Mouse (Mus musculus): ENCODE measurements around the gene Phf10.
"Not testable (repeated sequence)": the region's sequence is repeated elsewhere in the genome, so short reads cannot be mapped to it uniquely, and the experiment has no call there.

Phf10 gene

DNA sequence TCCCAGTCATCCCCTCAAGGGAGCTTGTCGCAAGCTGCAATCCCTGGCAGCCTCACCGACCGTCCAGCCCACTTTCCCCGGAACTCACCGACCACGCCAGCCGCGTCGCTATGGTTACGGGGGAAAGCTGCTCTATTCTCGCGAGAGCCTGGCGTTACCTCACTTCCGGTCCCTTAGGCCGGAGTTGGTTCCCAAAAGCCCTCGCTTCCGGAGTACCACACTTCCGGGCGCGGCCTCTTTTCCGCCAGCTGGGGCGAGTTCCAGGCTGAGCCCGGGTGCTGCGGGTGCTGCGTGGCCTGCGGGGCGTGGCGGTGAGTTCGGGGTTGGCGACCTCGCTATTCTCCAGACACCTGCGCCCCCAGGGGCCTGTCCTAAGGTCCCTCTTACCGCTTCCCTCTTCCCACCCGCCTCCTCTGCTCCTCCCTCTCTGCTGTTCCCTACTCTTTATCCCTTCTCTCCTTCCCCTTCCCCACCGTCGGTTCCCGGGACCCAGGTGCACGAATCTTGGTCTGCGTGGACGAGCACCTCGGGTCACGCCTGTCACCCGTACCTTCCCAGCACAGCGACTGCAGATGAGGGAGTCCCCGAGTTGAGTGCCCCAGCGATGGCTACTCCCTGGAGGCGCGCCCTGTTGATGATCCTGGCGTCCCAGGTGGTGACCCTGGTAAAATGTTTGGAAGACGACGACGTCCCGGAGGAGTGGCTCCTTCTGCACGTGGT, 17.9 kb downstream of the Phf10 start, which contains the start of the genes Wdr27 and 1600012H06Rik:
Gene Wdr27 (minus strand): TSS at position 150 of the 720 bp plus-strand sequence.
Gene 1600012H06Rik (plus strand): TSS at position 176 of the 720 bp plus-strand sequence.
- DNase-seq (ENCODE audit: low spot score in 2 of 2): peak; percentile 99

DNA sequence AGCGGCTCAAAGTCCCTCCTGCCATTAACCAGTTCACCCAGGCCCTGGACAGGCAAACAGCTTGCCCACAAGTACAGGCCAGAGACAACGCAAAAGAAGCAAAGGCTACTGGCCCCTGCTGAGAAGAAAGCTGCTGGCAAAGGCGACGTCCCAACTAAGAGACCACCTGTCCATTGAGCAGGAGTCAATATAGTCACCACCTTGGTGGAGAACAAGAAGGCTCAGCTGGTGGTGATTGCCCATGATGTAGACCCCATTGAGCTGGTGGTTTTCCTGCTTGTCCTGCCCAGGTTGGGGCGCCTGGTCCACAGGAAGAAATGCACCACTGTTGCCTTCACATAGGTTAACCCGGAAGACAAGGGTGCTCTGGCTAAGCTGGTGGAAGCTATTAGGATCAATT, 18.9 kb downstream of the Phf10 start:
- peak in 1 of 2 experiments; percentile 6 for DNase-seq (ENCODE audit: low spot score in 2 of 2)

DNA sequence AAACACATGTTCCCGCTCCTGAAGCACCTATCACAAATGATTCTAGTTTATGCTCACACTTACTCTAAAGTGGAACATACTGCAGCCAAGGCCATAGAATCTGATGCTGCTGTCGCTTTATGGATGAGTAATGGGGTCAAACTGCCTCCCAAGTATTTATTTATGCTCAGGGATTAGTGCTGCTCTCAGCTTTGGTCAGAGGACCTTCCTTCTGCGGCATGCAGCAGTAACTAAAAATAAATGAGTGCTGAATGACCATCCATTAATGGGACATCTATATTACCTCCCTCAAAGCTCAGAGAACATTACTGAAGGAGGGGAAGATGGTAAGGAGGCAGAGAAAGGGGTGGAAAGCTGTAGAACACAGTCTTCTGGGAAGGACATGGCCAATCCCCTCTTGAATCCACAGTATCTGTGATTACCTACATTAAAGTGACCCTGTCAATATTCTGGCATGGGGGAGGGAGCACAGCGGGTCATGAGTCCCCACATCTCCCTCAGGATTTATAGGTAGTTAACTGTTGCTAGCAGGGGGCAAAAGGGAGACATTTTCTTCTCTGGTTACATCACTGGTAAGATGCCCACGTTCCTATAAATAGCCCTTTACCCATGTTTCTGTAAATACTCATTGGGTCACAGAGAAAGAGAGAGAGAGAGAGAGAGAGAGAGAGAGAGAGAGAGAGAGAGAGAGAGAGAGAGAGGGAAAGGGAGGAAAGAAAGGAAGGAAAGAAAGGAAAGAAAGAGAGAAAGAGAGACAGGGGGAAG, 25.1 kb downstream of the Phf10 start:
- DNase-seq (ENCODE audit: low spot score in 2 of 2): no peak

DNA sequence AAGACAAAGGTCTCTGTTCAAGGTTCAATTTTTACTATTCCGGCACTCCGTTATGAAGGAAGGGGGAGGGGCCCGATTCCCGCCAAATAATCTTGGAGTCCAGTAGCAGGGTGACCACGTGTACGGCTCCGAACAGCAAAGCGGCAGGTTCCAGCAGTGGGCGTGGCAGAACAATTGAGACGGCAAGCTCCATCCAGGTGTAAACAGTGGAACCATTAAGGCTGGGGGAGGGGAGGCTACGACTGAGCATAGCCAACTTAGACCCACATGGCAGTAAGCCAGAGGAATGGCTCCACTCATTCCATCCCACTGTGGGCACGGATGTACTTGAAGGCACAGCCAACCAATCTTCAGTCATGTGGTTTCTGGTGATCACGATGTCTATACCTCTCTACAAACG, 25.8 kb downstream of the Phf10 start:
- DNase-seq (ENCODE audit: low spot score in 2 of 2): not testable (repeated sequence)

DNA sequence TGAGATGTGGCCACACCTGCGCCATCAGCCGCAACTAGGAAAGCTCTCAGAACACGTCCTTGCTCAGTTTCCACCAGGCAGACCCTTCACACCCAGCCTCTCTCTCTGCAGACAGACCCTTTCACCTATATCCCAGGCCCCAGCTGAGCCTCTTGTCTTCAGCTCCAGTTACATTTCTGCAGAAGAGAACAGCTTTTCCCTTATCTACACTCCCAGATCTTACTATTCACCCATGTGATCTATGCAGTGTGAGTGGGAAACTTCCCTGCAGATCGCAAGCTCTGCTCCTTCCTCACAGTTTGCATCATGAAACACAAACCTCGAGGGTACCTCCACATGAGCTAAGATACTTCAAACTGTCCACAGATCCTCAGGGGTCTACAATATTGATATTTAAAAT, 29.6 kb downstream of the Phf10 start:
- no peak for DNase-seq (ENCODE audit: low spot score in 2 of 2)

DNA sequence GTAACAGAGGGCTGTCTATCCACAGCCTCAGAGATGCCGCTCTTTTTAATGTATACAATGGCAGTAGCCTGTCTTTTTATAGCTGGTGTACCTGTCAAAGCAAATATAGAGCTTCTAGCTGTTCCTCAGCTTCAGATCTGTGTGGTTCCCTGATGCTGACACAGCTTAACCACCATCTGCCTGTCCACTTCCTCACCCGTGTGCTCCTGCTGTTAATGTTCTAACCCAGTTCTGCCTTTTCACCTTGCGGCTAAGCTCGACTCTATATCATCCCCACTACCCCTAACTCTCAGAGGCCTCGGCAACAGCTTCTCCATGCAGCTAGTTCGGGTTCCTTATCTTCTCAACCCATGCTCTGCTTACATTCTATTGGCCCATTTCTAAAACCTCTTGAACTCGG, 30.4 kb downstream of the Phf10 start:
- DNase-seq (ENCODE audit: low spot score in 2 of 2): no peak

DNA sequence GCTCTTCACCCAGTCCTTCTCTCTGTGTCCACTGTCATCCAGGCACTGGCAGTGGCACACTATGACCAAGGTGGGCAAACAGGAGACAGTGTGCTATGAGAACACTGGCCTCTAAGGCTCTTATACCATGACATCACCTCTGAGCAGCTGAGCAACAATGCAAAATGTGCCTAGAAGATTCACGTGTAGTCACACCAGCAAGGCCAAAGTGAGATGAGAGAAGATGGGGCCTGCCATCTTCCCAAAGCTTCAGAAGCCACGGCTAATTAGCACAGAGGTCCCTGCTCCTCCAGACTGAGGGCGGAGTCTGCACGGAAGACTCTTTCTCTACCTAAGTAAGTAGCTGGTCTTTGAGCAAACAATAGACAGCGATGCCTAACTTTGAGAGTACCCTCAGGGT, 32.4 kb downstream of the Phf10 start:
- DNase-seq (ENCODE audit: low spot score in 2 of 2): no peak

DNA sequence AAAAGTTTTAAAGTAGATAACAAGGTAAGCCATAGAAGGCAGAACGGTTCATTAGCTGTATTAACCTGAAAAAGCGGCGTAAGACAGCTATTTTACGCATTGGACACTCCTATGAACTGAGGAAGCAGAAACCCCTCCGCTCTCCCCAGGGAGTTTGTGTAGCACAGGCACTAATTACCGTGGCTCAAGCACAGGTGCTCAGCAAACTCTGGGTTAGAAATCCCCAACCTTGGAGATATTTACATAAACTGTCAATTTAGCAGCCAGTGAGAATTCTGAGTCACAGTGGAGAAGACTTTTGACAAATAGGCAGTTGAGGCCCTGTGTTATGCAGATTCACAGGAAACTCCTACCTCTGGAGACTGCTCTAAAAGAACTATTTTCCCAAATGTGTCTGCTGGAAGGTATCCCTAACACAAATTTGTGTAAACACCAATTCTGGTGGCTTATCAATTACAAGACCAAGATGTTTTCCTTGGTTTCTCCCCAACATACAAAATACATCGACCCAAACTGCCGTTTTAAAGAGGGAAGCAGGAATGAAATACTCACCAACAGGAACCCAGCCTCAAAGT, 33.3 kb downstream of the Phf10 start:
- DNase-seq (ENCODE audit: low spot score in 2 of 2): no peak

DNA sequence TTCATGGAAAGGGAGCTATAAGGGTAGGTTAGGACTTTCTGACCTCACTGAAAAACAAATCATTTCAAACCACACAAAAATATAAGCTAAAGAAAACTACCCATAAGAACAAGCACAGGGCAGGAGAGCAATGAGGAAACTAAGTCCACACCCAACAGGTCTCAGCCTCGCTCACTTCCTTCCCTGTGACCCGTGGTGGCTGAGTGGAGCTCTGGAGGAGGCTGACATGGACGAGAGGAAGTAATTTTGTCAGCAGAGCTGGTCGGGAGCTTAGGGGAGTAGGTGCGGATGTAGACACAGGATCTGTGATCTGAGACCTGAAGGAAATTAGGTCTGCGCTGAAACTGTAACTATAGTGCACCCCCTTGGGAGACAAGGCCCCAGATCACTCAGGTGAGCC, 39.5 kb downstream of the Phf10 start:
- no peak for DNase-seq (ENCODE audit: low spot score in 2 of 2)

DNA sequence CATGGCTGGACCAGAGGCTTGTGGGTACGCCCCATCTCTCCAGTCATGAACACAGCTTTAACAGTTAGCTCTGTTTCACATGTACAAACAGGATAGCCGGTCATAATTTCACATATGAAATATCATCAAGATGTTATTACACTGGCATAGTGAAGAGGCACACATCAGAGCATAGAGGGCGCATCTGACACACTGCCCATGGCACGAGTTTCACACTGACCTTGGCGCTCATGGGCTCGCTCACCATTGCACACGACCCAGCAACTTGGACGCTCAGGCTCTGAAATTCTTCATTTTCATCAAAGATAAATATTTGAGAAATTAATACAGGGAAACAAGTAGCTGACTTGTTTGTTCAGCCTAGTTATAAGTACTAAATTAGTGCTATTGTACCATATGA, 43.2 kb downstream of the Phf10 start:
- DNase-seq (ENCODE audit: low spot score in 2 of 2): no peak

DNA sequence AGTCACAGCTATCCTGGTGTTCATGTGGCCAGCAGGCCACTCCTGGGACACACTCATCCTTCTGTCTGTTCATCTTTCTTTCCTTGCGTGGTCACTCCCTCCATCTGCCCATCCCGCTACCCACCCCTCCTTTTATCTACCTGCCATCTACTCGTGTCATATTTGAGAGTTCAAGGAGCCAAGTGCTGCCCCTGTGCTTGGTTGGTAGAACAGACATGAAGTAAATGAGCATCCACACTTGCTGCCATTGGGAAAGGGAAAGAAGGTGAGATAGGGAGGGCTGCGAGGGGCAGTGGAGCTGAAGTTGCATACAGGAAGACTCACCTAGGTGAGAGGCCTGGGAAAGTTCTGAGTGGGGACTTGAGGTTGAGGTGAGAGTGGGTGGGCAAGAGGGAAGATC, 46.7 kb downstream of the Phf10 start:
- DNase-seq (ENCODE audit: low spot score in 2 of 2): no peak

DNA sequence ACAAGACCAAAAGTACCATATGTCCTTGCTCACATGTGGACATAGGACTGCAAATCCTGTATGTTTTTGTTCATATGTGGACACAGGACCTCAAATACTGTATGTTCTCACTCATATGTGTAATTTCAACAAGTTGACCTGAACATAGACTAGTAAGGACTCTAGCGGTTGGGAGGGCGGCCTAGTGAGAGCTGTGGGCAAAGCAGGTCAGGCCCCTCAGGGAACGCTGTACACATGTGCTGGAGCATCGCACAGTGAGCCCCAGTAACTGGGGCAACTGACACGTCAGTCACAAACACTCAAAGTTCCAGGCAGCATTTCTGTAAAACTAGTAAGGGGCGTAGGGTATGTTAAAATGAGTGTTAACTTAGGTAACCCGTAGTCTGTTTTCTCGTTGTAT, 48.1 kb downstream of the Phf10 start:
- no peak for DNase-seq (ENCODE audit: low spot score in 2 of 2)

DNA sequence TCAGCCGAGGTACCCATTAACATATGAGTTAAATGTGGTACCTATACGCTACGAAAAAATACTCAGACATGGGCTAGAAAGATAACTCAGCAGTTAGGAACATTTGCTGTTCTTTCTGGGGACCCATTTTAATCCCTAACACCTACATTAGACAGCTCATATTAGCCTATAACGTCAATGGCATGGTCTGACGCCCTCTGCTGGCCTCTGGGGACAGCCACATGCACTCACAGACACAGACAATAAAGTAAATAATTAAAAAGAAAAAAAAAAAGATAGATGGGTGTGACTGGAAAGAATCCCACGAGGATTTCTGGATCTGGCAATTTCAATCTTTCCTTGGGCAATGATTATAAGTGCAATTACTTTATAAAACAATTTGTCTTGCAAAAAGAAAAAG, 48.7 kb downstream of the Phf10 start:
- no peak for DNase-seq (ENCODE audit: low spot score in 2 of 2)

DNA sequence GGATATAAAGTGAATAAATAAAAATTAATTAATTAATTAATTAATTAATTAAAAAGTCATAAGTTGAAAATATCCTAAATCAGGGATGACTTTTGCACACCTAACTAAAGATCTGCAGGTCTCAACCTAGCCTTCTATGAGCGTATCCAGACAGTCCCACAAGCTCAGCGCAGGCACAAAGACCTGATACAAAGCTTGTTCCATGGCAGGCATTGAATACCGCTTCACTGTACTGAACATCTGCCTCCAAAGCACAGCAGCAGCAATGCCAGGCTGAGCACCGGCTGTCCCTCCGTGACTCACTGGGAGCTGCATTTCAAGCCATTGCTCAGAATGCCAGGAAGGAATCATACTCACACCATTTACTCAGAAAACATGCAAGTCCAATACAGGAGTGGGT, 50.3 kb downstream of the Phf10 start:
- DNase-seq (ENCODE audit: low spot score in 2 of 2): no peak

DNA sequence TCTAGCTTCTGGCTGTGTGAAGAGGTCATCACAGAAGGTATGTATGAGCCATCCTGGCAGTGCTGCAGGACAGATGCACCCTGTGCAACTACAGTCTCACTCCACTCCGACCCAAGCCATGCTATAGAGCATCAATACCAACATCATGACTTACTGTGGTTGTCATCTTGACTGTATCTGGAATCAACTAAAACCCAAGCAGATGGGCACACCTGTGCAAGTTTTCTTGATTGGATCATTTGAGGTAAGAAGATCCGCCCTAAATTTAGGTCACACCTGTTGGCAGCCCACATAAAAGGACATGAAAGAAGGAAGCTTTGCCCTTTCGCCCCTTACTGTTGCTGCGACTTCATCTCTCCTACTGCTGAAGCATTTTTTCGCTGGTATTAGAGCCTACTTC, 51.7 kb downstream of the Phf10 start:
- no peak for DNase-seq (ENCODE audit: low spot score in 2 of 2)

DNA sequence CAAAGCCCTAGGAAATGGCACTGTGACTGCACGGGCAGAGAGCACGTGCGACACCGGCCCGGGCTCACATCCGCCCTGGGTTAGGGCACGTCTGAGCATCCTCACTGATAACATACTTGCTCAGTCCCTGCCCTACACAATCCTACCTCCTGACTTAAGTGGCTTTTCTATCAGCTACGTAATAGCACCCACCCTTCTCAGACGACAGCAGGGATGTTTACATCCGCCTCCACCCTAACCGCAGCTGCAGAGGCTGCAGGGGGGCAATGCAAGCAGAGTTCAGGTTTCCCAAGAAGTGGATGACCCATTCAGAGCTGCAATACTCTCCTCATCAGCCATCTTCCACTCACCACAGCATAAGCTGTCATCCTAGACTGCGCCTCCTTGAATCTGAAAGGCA, 53.9 kb downstream of the Phf10 start:
- no peak for DNase-seq (ENCODE audit: low spot score in 2 of 2)

DNA sequence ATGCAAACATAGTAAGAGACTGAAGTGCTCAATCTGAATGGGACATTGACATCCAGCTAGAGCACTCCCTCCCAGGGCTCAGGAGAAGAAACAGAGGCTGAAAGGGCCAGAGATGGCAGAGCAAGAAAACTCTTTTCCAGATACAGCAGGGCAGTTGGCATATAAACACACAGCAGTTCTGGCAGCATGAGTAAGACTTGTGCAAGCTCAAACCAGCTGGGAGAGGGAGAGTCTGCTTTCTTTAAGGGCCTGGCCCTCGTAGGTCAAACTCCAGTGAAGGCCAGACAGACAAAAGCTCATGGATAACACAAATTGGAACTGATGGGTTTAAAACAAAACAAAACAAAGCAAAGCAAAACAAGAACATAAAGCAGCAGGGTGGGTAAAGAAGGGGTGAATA, 54.5 kb downstream of the Phf10 start:
- no peak for DNase-seq (ENCODE audit: low spot score in 2 of 2)

DNA sequence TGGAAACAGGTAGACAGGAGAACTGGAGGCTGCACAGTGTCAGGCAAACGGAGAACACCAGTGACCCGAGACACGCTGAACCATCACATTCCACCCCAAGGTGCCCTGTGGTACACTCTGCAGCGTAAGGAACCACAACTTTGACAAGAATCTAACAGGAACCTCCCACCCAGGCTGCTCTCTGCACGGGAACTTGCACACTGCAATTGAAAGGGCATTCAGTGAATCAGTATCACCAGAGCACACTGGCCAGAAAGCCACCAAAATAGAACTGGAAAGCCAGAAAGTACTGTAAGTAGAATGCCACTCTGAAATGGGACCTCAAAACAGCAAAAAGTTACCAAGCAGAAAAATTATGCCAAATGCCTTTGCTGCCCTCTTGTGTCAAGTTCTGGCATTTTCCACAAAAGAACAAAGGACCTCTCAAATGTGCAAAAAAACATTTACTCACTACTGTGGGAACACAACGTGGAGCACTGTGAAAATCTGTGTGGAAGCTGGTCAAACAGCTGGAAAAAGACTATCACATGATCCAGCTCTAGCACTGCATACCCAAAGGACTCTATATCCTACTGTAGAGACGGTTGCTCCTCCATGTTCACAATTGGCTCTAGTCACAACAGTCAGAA, 56.3 kb downstream of the Phf10 start:
- DNase-seq (ENCODE audit: low spot score in 2 of 2): peak; percentile 88 to 89

DNA sequence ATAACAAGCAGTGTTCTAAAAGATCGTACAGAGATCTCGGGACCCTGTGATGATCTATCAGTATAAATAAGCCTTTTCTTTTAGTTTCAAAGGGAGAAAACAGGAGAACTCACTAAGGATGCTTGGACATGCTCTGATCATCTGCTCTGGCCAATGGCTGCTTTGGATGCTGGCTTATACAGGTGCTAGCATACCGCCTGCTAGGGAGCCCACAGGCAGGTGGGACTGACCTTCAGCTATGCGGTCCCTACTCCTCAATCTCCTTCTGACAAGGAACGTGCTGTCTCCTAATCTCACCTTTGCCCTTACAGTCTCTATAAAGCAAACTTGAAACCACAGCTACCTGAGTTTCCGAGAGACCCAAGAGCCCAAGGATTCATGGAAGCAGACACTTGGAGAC, 56.9 kb downstream of the Phf10 start:
- DNase-seq (ENCODE audit: low spot score in 2 of 2): no peak

DNA sequence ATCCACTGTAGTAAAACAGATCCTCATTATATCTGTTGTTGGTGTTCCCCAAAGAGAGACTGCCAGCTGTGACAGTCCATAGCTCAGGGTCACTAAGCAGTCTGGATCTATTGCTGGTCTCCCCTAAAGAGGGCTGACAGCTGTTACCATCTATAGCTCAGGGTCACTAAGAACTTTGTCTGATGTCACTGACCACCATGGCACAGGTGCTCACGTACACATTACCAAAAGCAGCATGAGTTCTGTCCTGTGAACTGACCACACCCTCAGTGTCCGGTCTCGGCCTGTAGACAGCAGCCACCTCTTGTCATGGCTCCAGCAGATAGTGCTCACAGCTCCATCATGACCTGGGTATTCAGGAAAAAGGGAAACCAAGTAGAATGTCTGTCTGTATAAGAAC, 57.9 kb downstream of the Phf10 start:
- DNase-seq (ENCODE audit: low spot score in 2 of 2): no peak

DNA sequence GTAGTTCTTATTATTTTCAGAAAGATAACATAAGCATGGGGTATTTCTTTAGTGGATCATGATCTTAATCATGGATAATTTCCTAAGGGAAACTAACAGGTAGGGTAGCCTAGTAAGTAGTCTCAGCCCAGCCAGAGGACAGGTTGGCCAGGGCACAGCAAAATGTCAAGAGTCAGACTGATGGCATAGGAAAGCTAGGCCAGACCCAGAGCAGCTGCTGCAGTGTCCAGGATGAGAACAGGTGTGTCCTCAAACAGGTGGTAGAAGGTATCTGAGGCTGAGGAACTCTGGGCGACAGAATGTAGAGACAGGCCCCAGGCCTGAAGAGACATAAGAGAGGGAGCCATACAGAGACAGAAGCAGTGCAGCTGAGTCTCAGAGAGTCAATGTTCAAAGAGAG, 62.1 kb downstream of the Phf10 start:
- no peak for DNase-seq (ENCODE audit: low spot score in 2 of 2)

DNA sequence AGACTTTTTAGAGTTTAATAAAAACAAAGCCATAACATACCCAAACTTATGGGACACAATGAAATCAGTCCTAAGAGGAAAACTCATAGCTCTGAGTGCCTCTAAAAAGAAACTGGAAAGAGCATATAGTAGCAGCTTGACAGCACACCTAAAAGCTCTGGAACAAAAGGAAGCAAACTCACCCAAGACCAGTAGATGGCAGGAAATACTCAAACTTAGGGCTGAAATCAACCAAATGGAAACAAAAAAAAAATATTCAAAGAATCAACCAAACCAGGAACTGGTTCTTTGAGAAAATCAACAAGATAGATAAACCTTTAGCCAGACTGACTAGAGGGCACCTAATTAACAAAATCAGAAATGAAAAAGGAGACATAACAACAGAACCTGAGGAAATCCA, 66.0 kb downstream of the Phf10 start:
- not testable (repeated sequence) for DNase-seq (ENCODE audit: low spot score in 2 of 2)
